Mouse (Mus musculus) midbrain, embryonic 15.5 days (tissue): Measurements from ENCODE around the gene Frmd4a. TPM values are rescaled to one million over a fixed set of nuclear protein-coding genes. Genes with fewer than 3 reads are reported as not detected.

Source experiments
- ATAC-seq: fragments of 200-750 bp; cut with Nextera tagmentation; replicated peaks from 2 replicates; pipeline ENCODE4 v1.8.0; 2017; ENCODE audit warnings: moderate TSS enrichment
- H3K27ac ChIP-seq: fragments of 300-500 bp; sonication (generic); 2 replicates; pipeline ENCODE4 v1.5.1; 2015; ENCODE audit warnings: mild to moderate bottlenecking, inconsistent platforms
- H3K27me3 ChIP-seq: fragments of 300-500 bp; sonication (generic); replicated peaks from 2 replicates; pipeline ENCODE4 v1.6.1; 2015; ENCODE audit warnings: inconsistent platforms
- H3K36me3 ChIP-seq: fragments of 300-500 bp; sonication (generic); replicated peaks from 2 replicates; pipeline ENCODE4 v1.6.1; 2015; ENCODE audit warnings: inconsistent platforms
- H3K4me1 ChIP-seq: fragments of 300-500 bp; sonication (generic); 2 replicates; pipeline ENCODE4 v1.6.1; 2015; ENCODE audit warnings: inconsistent platforms
- H3K4me2 ChIP-seq: fragments of 300-500 bp; sonication (generic); 2 replicates; pipeline ENCODE4 v1.6.1; 2015; ENCODE audit warnings: inconsistent platforms, mild to moderate bottlenecking, moderate library complexity
- H3K4me3 ChIP-seq: fragments of 300-500 bp; sonication (generic); 2 replicates; pipeline ENCODE4 v1.5.1; 2015; ENCODE audit warnings: mild to moderate bottlenecking, inconsistent platforms
- H3K9ac ChIP-seq: fragments of 300-500 bp; sonication (generic); 2 replicates; pipeline ENCODE4 v1.6.1; 2015; ENCODE audit warnings: mild to moderate bottlenecking, inconsistent platforms
- H3K9me3 ChIP-seq: fragments of 300-500 bp; sonication (generic); 2 replicates; pipeline ENCODE4 v1.6.1; 2016; ENCODE audit warnings: inconsistent platforms
- WGBS: fragments of 180-500 bp; shearing (Covaris S2); methylation state at CpG from one replicate; pipeline ENCODE4 v1.1.7; 2015; ENCODE audit warnings: mixed read lengths; 5-methylcytosine and 5-hydroxymethylcytosine counted together
- polyA plus RNA-seq: library from polyadenylated mRNA; unstranded; fragments of >200 nt; fragmentation: Nextera tagmentation; extraction: Ambion mirVana; gene quantifications from 2 replicates; pipeline ENCODE4 v1.2.1, GENCODE M21; 2015

The Frmd4a gene
- polyA plus RNA-seq, 1 experiment from 2014 or later, result 62.7 TPM

DNA sequence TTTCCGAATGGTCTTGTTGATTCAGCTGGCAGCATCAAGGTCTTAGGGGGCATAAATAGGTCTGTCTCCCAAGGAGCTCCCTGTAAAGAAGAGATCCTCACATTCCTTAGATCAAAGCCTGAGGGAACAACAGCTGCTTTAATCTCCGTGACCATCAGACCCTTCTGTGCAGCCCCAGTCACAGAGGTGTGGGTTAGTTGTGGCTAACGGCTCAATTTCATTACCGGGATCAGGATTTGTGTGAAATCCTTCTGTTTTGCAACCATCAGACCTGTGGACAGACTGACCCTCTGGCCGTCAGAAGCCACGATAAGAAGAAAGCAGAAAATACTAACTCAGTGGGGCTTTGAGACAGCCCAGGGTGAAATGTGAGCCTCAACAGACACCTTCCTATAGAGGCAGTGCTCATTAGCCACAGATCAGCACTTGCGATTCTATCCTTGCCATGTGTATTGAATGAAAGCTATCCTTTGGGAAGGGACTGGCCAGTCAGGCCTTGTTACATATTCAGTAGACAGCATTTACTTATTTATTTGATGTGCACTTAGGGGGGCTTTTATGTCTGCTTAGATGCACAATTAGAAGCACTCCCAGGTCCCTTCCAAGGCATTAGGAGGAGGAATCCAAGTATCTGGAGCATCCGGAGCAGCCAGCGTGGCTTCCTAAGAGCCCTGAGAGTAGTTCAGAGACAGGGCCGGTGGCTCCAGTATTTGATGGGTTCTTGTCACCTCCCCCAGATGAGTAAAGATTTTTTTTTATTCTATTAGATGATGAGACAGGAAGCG, 524.5 kb downstream of the Frmd4a start:
- no peaks in the 10 kb centered on the region for H3K27me3 ChIP-seq
- H3K9ac ChIP-seq, result no peak overlapping the region
- H3K4me2 ChIP-seq, result no peak overlapping the region
- WGBS, result 11% methylated on average over 11 of the region's 11 CpGs
- H3K27ac ChIP-seq, result peak overlapping the region; percentile 69
- H3K4me1 ChIP-seq, result peaks cover 45% of the 10 kb centered on the region
- no peak overlapping the region for H3K4me3 ChIP-seq
- H3K36me3 ChIP-seq, result peaks cover 4% of the 10 kb centered on the region; the same call in 1 of the 2 replicates
- H3K9me3 ChIP-seq, result no peaks in the 10 kb centered on the region
- peak; percentile 65 for ATAC-seq

GRCm38 (mm10) chr2:4542629-4543416, 525.3 kb downstream of the Frmd4a start:
- no peak overlapping the region for H3K4me2 ChIP-seq
- H3K9ac ChIP-seq, result no peak overlapping the region
- no peak overlapping the region for H3K4me3 ChIP-seq

GRCm38 (mm10) chr2:4543417-4543775, 525.9 kb downstream of the Frmd4a start:
- Histone ChIP-seq H3K36me3 (no peaks in the 10 kb centered on the region), H3K4me1 (peaks cover 45% of the 10 kb centered on the region), H3K4me2 (no peak overlapping the region), H3K27ac (0 out of 2 replicates have a peak overlapping the region, but pooled peaks have one; percentile 69), H3K27me3 (no peaks in the 10 kb centered on the region), H3K4me3 (no peak overlapping the region), H3K9me3 (no peaks in the 10 kb centered on the region), H3K9ac (no peak overlapping the region)
- 3% methylated on average over 1 of the region's 1 CpGs for WGBS
- ATAC-seq, result no peak

More at GRCm38 (mm10) chr2:4542629-4543416, 525.3 kb downstream of the Frmd4a start:
- Histone ChIP-seq H3K36me3 (peaks cover 2% of the 10 kb centered on the region; the same call in 1 of the 2 replicates), H3K4me1 (peaks cover 45% of the 10 kb centered on the region), H3K27ac (peak overlapping the region; percentile 69), H3K9me3 (no peaks in the 10 kb centered on the region), H3K27me3 (no peaks in the 10 kb centered on the region)
- peak; percentile 43 for ATAC-seq
- WGBS, result 29% methylated on average over 11 of the region's 11 CpGs

DNA sequence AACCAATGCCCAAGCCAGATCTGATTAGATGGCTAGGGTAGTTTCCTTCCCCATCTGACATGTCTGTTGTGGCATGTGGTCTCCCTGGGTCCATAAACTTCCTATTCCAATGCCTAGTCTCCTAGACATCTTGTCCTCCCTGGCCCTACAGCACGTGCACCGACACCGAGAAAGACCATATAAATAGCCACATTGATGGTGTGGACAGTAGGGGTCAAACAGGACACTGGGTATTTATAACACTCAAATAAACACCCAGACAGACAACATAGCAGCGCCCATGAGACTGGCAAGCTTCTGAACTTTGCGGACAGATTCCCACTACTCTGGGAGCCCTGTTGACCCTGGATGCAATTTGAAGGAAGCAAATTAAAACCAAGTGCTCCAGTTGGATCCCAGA, 526.8 kb downstream of the Frmd4a start:
- Histone ChIP-seq H3K27me3 (no peaks in the 10 kb centered on the region), H3K27ac (0 out of 2 replicates have a peak overlapping the region, but pooled peaks have one; percentile 9), H3K9me3 (no peaks in the 10 kb centered on the region), H3K4me3 (no peak overlapping the region), H3K9ac (no peak overlapping the region), H3K36me3 (no peaks in the 10 kb centered on the region), H3K4me1 (peaks cover 45% of the 10 kb centered on the region), H3K4me2 (no peak overlapping the region)
- WGBS, result 87% methylated on average over 5 of the region's 5 CpGs
- no peak for ATAC-seq

DNA sequence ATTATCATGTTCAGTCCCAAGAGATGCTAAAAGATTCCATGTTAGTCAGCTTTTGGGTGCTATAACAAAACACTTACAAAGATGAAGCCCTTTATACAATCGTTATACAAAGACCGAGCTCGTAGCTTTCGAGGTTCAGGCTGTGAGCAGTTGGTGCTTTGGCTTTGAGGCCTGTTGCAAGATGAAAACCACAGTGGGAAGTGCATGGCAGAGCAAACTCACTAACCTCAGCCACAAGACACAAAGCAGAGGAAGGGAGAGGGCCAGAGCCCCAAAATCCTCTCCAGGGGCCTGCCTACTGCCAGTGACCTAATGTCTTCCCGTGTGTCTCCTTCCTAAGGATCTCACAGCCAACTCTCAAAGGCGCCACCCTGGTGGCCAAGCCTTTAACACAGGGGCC, 527.7 kb downstream of the Frmd4a start:
- ATAC-seq, result no peak
- Histone ChIP-seq H3K9me3 (no peaks in the 10 kb centered on the region), H3K4me1 (peaks cover 42% of the 10 kb centered on the region), H3K27me3 (no peaks in the 10 kb centered on the region), H3K36me3 (no peaks in the 10 kb centered on the region), H3K4me2 (no peak overlapping the region), H3K4me3 (no peak overlapping the region), H3K9ac (no peak overlapping the region), H3K27ac (no peak overlapping the region)
- 73% methylated on average over 6 of the region's 6 CpGs for WGBS

DNA sequence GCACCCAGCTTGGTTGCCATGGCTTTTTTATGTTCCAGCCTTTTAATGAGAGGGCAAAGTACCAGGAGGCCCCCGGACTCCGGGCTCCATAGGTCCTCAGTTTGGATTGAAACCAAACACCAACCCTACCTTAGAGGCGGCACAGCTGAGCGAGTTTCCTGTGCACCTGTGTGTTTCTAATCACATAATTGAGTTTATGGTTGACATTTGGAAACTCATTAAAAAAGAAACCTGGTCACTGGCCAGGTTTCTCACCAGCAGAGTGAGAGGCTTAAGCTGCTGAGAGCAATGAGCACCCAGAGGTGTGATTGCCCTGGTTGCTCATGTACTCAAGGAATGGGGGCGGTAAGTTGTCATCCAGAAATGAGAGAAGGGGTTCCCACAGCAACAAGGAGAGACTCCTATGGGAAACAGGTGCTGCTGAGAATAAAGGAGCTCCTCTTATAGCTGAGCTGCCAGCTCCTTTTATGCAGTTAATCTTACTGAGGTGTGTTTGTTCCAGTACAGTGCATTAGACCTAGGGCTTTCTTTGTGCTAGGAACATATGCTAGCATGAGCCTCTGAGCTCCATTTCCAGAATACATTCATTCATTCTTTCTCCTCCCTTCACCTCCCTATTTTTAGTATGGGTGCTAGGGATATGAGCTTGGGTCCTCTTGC, 529.6 kb downstream of the Frmd4a start:
- Histone ChIP-seq H3K9ac (no peak overlapping the region), H3K36me3 (peaks cover 6% of the 10 kb centered on the region), H3K27me3 (no peaks in the 10 kb centered on the region), H3K4me1 (peaks cover 26% of the 10 kb centered on the region), H3K4me2 (no peak overlapping the region), H3K4me3 (no peak overlapping the region), H3K27ac (no peak overlapping the region), H3K9me3 (no peaks in the 10 kb centered on the region)
- no peak for ATAC-seq
- WGBS, result 84% methylated on average over 5 of the region's 5 CpGs

DNA sequence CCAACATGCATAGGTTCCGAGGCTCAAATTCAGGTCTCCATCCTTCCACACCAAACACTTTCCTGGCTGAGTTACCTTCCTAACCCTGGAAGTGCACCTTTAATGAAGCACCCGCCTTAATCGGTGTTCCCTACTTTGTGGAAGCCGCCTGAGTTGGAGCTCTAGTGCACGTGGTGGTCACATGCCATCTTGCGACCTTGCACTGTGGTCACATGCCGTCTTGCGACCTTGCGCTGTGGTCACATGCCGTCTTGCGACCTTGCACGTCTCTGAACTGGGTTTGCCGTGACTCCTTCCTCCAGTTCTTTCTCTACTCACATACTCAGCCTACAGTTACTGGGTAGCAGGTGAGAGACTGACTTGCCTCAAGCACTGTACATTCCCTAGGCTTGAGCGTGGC, 531.8 kb downstream of the Frmd4a start:
- no peak overlapping the region for H3K4me3 ChIP-seq
- ATAC-seq, result no peak
- no peaks in the 10 kb centered on the region for H3K27me3 ChIP-seq
- H3K9ac ChIP-seq, result no peak overlapping the region
- peaks cover 6% of the 10 kb centered on the region for H3K36me3 ChIP-seq
- peaks cover 7% of the 10 kb centered on the region for H3K4me1 ChIP-seq
- 91% methylated on average over 14 of the region's 14 CpGs for WGBS
- H3K9me3 ChIP-seq, result no peaks in the 10 kb centered on the region
- H3K4me2 ChIP-seq, result no peak overlapping the region
- no peak overlapping the region for H3K27ac ChIP-seq

DNA sequence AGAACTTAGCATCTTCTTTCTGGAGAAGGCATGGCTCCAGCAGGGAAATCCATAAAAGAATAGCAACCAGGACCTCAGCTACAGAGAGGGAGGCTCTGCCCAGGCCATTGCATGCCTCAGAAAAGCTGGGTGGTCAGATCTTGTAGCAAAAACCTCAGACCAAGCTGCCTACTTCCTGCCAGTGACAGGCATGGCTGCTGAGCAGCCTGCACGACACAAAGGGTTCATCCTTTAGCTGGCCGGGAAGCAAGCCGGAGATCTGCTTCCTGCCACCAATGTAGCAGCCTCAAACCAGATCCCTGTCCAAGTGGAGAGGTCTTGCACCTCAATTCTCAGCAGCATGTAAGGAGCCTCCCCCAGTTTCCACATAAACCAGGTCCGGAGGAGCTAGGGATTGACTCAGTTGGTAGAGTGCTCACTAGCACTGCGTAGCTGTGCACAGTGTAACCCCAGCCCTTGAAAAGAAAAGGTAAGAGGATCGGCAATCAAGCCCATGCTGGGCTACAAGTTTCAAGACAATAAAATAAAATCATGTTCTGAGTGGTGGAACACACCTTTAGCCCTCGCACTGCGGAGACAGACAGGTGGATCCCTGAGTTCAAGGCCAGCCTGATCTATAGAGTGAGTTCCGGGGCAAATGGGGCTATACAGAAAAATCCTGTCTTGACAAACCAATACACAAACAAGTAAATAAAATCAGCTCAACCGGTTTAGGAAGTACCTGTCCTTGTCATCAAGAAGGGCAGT, 532.7 kb downstream of the Frmd4a start:
- Histone ChIP-seq H3K9ac (no peak overlapping the region), H3K4me3 (no peak overlapping the region), H3K9me3 (no peaks in the 10 kb centered on the region), H3K4me2 (no peak overlapping the region), H3K27me3 (no peaks in the 10 kb centered on the region), H3K27ac (no peak overlapping the region), H3K4me1 (no peaks in the 10 kb centered on the region), H3K36me3 (peaks cover 6% of the 10 kb centered on the region)
- WGBS, result 91% methylated on average over 10 of the region's 10 CpGs
- ATAC-seq, result no peak

DNA sequence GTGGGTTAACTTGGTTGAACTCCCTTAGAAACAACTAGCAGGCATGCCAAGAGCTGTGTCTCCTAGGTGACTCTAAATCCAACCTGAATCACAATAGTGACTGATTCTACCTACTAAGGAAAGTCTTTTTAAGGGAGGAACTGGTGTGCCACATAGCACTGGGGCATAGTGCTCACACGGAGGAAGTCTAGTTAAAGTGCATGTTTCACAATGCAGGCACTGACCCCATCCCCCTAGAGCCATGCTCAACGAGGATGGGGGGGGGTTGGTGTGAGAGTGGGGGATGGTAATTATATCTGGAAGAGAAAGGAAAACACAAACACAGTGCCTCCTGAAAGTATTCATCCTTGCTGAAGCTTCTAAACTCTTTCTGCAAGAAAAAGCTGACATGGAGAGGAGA, 533.9 kb downstream of the Frmd4a start:
- 35% methylated on average over 2 of the region's 2 CpGs for WGBS
- no peak overlapping the region for H3K4me3 ChIP-seq
- peaks cover 6% of the 10 kb centered on the region for H3K36me3 ChIP-seq
- H3K27me3 ChIP-seq, result no peaks in the 10 kb centered on the region
- H3K4me1 ChIP-seq, result peaks cover 11% of the 10 kb centered on the region
- H3K27ac ChIP-seq, result no peak overlapping the region
- no peak overlapping the region for H3K4me2 ChIP-seq
- ATAC-seq, result no peak
- no peak overlapping the region for H3K9ac ChIP-seq
- no peaks in the 10 kb centered on the region for H3K9me3 ChIP-seq

DNA sequence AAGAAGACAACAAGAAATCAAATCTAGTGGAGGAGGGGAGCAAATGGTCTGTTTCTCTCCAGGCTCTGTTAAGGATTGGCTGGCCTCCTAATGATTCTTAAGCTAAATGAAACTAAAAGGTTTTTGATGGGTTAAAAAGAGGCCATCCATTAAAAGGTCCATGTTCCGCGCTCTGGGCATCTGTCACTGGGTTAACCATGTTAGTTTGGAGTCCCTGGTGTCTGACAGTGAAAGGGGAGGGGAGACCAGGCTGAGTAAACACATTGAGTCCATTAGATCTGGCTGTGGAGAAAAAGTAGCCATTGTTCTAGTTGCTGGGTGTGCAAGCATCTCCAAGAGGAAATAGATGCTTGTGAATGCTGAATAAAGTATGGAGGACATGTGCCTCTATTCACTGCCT, 534.3 kb downstream of the Frmd4a start:
- H3K9me3 ChIP-seq, result no peaks in the 10 kb centered on the region
- WGBS, result 70% methylated on average over 2 of the region's 2 CpGs
- H3K27ac ChIP-seq, result no peak overlapping the region
- H3K4me2 ChIP-seq, result no peak overlapping the region
- no peaks in the 10 kb centered on the region for H3K27me3 ChIP-seq
- no peak overlapping the region for H3K4me3 ChIP-seq
- no peak for ATAC-seq
- peaks cover 15% of the 10 kb centered on the region for H3K4me1 ChIP-seq
- H3K36me3 ChIP-seq, result peaks cover 6% of the 10 kb centered on the region
- H3K9ac ChIP-seq, result no peak overlapping the region

- WGBS, result 90% methylated on average over 4 of the region's 4 CpGs
Measured at GRCm38 (mm10) chr2:4552486-4552885, 535.0 kb downstream of the Frmd4a start.

DNA sequence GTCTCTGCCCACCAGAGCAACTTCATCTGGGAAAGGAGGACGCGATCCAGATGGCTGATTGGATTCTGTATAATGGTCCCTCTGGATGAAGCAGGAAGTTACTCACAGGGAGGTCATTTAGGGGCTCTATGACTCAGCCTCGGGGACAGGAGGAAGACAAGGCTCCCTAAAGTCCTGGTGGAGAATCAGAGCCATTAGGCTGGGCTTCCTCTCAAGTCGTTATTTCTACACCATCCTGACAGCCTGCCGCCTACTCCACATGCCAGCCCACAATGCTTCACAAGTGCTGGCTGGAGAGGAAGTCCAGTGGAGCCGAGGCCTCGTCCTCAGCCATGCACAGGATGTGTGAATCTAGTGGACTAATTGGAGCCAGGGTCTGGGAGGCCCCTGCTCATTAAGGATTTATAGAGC, 537.7 kb downstream of the Frmd4a start:
- Histone ChIP-seq H3K9ac (no peak overlapping the region), H3K4me2 (no peak overlapping the region), H3K4me3 (no peak overlapping the region), H3K27ac (no peak overlapping the region), H3K27me3 (no peaks in the 10 kb centered on the region), H3K9me3 (no peaks in the 10 kb centered on the region), H3K4me1 (peaks cover 44% of the 10 kb centered on the region), H3K36me3 (peaks cover 6% of the 10 kb centered on the region)
- 50% methylated on average over 7 of the region's 7 CpGs for WGBS
- ATAC-seq, result no peak

More at GRCm38 (mm10) chr2:4552486-4552885, 535.0 kb downstream of the Frmd4a start:
- ATAC-seq, result no peak
- Histone ChIP-seq H3K4me1 (peaks cover 22% of the 10 kb centered on the region), H3K27ac (no peak overlapping the region), H3K9ac (no peak overlapping the region), H3K4me2 (no peak overlapping the region), H3K9me3 (no peaks in the 10 kb centered on the region), H3K4me3 (no peak overlapping the region), H3K36me3 (peaks cover 6% of the 10 kb centered on the region), H3K27me3 (no peaks in the 10 kb centered on the region)
